Mouse (Mus musculus) embryonic facial prominence, embryonic 14.5 days (tissue): ENCODE measurements at regions not wholly inside any gene's neighbourhood (a gene's known extent, or its start where the extent isn't known, plus 50 kb on each side); places are given as distances from the start of the nearest gene placed in this dataset.

Source experiments
- ATAC-seq: fragments of 200-750 bp; cut with Nextera tagmentation; 2 replicates; pipeline ENCODE4 v1.8.0; 2017; ENCODE audit warnings: low read depth, moderate number of reproducible peaks, moderate TSS enrichment
- DNase-seq: peaks from one replicate; pipeline ENCODE4 v3.0.0-alpha.2; 2015; ENCODE audit warnings: low spot score
- H3K27ac ChIP-seq: fragments of 300-500 bp; sonication (generic); replicated peaks from 2 replicates; pipeline ENCODE4 v1.5.1; 2014; ENCODE audit warnings: low read depth, mild to moderate bottlenecking, low read length, moderate library complexity
- H3K27me3 ChIP-seq: fragments of 300-500 bp; sonication (generic); replicated peaks from 2 replicates; pipeline ENCODE4 v1.6.1; 2014; ENCODE audit warnings: low read length; ENCODE audit not compliant: control insufficient read depth, insufficient read depth
- H3K36me3 ChIP-seq: fragments of 300-500 bp; sonication (generic); 2 replicates; pipeline ENCODE4 v1.6.1; 2014; ENCODE audit warnings: low read length, mixed read lengths; ENCODE audit not compliant: control insufficient read depth, insufficient read depth
- H3K4me1 ChIP-seq: fragments of 300-500 bp; sonication (generic); 2 replicates; pipeline ENCODE4 v1.6.1; 2014; ENCODE audit warnings: antibody characterized with exemption, low read length; ENCODE audit not compliant: control insufficient read depth, insufficient read depth
- H3K4me2 ChIP-seq: fragments of 300-500 bp; sonication (generic); 2 replicates; pipeline ENCODE4 v1.6.1; 2014; ENCODE audit warnings: low read depth, mild to moderate bottlenecking, low read length, moderate library complexity, mixed read lengths
- H3K4me3 ChIP-seq: fragments of 300-500 bp; sonication (generic); 2 replicates; pipeline ENCODE4 v1.5.1; 2014; ENCODE audit warnings: low read depth, mild to moderate bottlenecking, low read length
- H3K9ac ChIP-seq: fragments of 300-500 bp; sonication (generic); 2 replicates; pipeline ENCODE4 v1.6.1; 2014; ENCODE audit warnings: low read depth, mild to moderate bottlenecking, low read length, moderate library complexity, mixed read lengths
- H3K9me3 ChIP-seq: fragments of 300-500 bp; sonication (generic); 2 replicates; pipeline ENCODE4 v1.6.1; 2016; ENCODE audit warnings: low read length; ENCODE audit not compliant: control insufficient read depth
- WGBS: fragments of 180-500 bp; shearing (Covaris S2); extraction: QIAGEN DNeasy Blood & Tissue Kit; methylation state at CpG from one replicate; pipeline ENCODE4 v1.1.7; 2014; 5-methylcytosine and 5-hydroxymethylcytosine counted together

DNA sequence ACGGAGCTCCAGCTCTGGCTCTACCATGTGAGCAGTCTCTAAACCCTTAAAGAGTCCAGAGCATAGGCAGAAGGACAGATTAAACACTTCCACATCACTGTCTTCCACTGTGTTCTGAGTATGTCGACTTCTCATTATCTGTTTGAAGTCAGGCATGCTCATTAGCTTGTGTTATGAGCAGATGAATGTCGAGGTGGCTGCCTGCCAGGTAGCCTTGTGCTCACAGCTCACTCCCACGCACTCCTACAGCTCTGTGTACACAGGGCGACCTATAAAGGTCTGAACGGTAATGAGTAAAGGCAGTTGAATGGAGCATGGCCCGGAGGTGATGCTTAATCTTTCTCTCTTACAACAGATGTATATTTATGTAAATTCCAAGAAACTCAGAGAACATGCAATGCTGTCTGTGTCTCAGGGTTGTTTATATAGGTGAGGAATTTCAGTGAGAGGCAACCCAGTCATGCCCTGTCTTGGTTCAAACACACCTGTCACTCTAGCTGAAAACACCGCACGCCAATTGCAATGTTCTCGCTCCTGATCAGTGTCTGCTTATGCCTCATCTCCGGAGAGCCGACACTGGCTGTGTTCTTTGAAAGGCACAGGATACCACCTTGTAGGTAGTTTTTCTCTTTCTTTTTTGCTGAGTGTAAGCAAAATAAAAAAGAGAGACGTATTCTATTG, 135.9 kb upstream of the Gm5148 start:
- H3K36me3 ChIP-seq = no peaks in the 10 kb centered on the region
- ATAC-seq = peak; percentile 92
- H3K4me2 ChIP-seq = no peak overlapping the region
- no peaks in the 10 kb centered on the region for H3K27me3 ChIP-seq
- H3K9me3 ChIP-seq = no peaks in the 10 kb centered on the region
- 0 out of 2 replicates have a peak overlapping the region, but pooled peaks have one; percentile 28 for H3K27ac ChIP-seq
- 50% methylated on average over 13 of the region's 13 CpGs for WGBS
- H3K4me3 ChIP-seq = no peak overlapping the region
- peak; percentile 92 for DNase-seq
- H3K9ac ChIP-seq = no peak overlapping the region
- peaks cover 13% of the 10 kb centered on the region; the same call in 1 of the 2 replicates for H3K4me1 ChIP-seq

GRCm38 (mm10) chr3:37858624-37859302, 134.5 kb upstream of the Gm5148 start:
- H3K4me2 ChIP-seq = no peak overlapping the region
- no peaks in the 10 kb centered on the region for H3K27me3 ChIP-seq
- no peaks in the 10 kb centered on the region for H3K9me3 ChIP-seq
- ATAC-seq = no peak
- 86% methylated on average over 6 of the region's 6 CpGs for WGBS
- H3K4me1 ChIP-seq = peaks cover 13% of the 10 kb centered on the region; the same call in 1 of the 2 replicates
- H3K9ac ChIP-seq = no peak overlapping the region
- no peak overlapping the region for H3K27ac ChIP-seq
- DNase-seq = no peak
- no peak overlapping the region for H3K4me3 ChIP-seq
- H3K36me3 ChIP-seq = no peaks in the 10 kb centered on the region

DNA sequence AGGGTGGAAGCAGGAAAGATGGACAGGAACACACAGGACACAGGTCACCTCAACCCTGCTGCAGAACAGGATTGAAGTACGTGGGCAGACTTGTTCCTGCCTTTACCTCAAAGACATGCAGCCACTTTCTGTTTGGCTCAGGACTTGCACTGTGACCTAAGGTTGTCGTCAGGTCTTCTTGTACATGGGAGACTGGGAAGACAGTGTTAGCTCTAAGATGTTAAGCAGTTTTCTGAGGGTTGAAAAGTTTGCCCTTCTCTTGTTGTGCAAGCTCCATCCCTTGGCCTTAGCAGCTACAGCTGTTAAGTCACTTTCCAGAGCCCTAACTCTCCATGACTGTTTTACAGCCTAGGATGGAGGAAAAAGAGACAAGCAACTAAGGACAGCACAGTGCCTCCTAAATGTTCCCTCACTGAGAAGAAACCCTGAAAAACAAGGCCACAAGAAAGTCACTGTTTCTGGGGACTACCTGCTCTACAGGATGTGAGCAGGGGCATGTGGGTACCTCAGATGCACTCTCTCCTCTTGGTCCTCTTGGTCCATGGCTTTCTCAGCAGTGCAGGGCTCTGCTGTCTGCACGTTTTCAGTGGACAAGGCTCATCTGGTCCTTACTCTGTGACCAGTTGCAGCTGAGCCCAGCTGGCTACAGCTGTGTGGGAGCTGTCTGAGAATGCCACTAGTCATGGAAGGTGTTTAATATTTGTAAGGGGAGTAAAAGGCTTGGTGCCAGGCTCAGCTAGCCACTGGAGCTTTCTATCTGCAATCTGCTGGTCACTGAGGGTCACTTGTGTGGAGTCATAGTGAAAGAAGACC, 122.1 kb upstream of the Gm5148 start:
- H3K9ac ChIP-seq = no peak overlapping the region
- peaks cover 33% of the 10 kb centered on the region for H3K4me1 ChIP-seq
- ATAC-seq (no peak), DNase-seq (no peak)
- H3K36me3 ChIP-seq = no peaks in the 10 kb centered on the region
- no peak overlapping the region for H3K4me2 ChIP-seq
- H3K27ac ChIP-seq = peak overlapping the region; percentile 39
- no peaks in the 10 kb centered on the region for H3K27me3 ChIP-seq
- H3K9me3 ChIP-seq = no peaks in the 10 kb centered on the region
- no peak overlapping the region for H3K4me3 ChIP-seq
- WGBS = 58% methylated on average over 3 of the region's 3 CpGs

GRCm38 (mm10) chr3:37845313-37846023, 121.2 kb upstream of the Gm5148 start:
- WGBS = 51% methylated on average over 11 of the region's 11 CpGs
- no peak overlapping the region for H3K4me3 ChIP-seq
- ATAC-seq = peak; percentile 60
- H3K9ac ChIP-seq = no peak overlapping the region
- H3K4me2 ChIP-seq = no peak overlapping the region
- H3K27ac ChIP-seq = peak overlapping the region; percentile 79
- H3K27me3 ChIP-seq = no peaks in the 10 kb centered on the region
- H3K4me1 ChIP-seq = peaks cover 33% of the 10 kb centered on the region
- no peaks in the 10 kb centered on the region for H3K36me3 ChIP-seq
- DNase-seq = peak; percentile 83
- H3K9me3 ChIP-seq = no peaks in the 10 kb centered on the region

DNA sequence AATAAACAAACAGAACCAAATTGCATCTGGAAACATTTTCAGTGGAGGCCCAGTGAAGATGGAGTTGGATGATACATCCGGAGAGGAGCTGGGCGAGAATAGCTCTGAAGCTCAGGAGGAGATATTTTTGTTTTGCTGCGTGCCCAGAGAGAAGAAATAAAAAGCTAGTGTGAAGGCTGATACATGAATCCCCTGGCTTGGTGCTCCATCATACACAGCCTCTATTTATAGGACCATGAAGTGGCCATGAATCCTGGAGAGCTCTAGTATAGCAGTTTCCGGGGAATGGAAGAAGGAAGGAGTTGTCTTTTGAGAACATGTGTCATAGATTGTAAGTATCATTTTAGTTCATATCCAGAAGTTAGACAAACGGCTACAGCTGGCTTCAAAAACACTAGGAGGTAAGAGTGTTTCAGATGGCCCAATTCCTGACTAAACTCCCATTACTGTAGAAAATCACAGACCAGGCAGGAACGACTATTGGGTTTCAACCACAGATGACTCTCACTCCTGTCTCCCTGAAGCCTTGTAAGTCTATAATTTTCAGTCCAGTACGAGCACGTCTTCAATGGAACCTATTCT, 120.5 kb upstream of the Gm5148 start:
- Histone ChIP-seq H3K4me2 (no peak overlapping the region), H3K9ac (no peak overlapping the region), H3K27ac (peak overlapping the region; percentile 79), H3K27me3 (no peaks in the 10 kb centered on the region), H3K4me3 (no peak overlapping the region), H3K36me3 (no peaks in the 10 kb centered on the region), H3K4me1 (peaks cover 33% of the 10 kb centered on the region), H3K9me3 (no peaks in the 10 kb centered on the region)
- WGBS = 49% methylated on average over 8 of the region's 8 CpGs
- ATAC-seq = peak; percentile 41
- DNase-seq = peak; percentile 75

- ATAC-seq = no peak
- Histone ChIP-seq H3K4me1 (peaks cover 37% of the 10 kb centered on the region), H3K9ac (no peak overlapping the region), H3K4me3 (no peak overlapping the region), H3K36me3 (no peaks in the 10 kb centered on the region), H3K9me3 (no peaks in the 10 kb centered on the region), H3K27ac (no peak overlapping the region), H3K27me3 (no peaks in the 10 kb centered on the region), H3K4me2 (no peak overlapping the region)
- peak; percentile 67 for DNase-seq
- WGBS = 62% methylated on average over 7 of the region's 7 CpGs
Observed at GRCm38 (mm10) chr3:37842289-37842688, 118.0 kb upstream of the Gm5148 start.

DNA sequence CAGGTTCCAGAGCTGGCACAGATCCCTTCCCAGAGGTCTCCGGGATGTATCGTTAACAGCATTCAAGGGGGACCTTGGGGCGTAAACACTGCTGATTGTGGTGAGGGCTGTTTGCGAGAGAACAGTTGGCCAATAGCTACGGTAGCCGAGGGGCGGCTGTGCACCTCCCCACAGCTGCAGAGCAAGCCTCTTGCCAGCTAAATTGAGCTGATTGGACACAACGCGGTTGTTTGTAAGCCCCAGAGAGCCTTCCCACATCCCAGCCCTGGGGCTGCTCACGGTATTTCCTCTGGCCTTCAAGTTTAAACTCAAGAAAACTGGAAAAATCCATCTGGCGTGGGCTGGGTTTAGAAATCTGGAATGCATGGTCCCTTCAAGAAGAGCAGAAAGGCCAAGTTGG, 114.6 kb upstream of the Gm5148 start:
- Histone ChIP-seq H3K9me3 (no peaks in the 10 kb centered on the region), H3K4me2 (no peak overlapping the region), H3K36me3 (no peaks in the 10 kb centered on the region), H3K4me1 (peaks cover 16% of the 10 kb centered on the region; the same call in 1 of the 2 replicates), H3K27me3 (no peaks in the 10 kb centered on the region), H3K27ac (peak overlapping the region; percentile 56), H3K4me3 (no peak overlapping the region), H3K9ac (no peak overlapping the region)
- ATAC-seq (peak; percentile 68), DNase-seq (peak; percentile 90)
- 35% methylated on average over 11 of the region's 11 CpGs for WGBS

DNA sequence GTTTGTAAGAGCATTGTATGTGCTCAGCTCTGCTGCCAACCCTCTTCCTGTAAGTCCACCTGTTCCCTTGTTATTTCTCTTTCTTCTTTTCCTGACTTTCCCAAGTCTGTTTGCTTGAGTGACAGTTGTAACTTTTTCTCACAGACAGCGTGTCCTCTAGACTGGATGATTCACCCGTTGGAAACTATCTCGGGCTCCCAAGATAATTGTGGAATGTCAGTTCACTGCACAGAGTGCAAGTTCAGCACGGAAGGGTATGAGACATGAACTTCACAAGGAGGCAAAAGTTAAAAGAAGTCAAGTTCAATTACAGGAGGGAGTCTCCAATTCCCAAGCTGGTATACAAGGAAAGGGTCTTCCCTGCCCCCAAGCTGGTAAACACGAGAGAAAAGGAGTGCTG, 112.5 kb upstream of the Gm5148 start:
- H3K9ac ChIP-seq = no peak overlapping the region
- no peak overlapping the region for H3K27ac ChIP-seq
- no peak overlapping the region for H3K4me2 ChIP-seq
- H3K27me3 ChIP-seq = no peaks in the 10 kb centered on the region
- H3K4me3 ChIP-seq = no peak overlapping the region
- no peak for DNase-seq
- no peaks in the 10 kb centered on the region for H3K36me3 ChIP-seq
- no peaks in the 10 kb centered on the region for H3K9me3 ChIP-seq
- peaks cover 3% of the 10 kb centered on the region; the same call in 1 of the 2 replicates for H3K4me1 ChIP-seq
- 55% methylated on average over 5 of the region's 5 CpGs for WGBS
- ATAC-seq = no peak
